Mouse (Mus musculus) myocyte (in vitro differentiated cells): ENCODE results near the gene Ttc7. TPM values are rescaled to one million over a fixed set of nuclear protein-coding genes. Genes with fewer than 3 reads are reported as not detected.

Experiments used
- H3K27me3 ChIP-seq: one replicate; pipeline ENCODE4 v1.6.1; 2011; ENCODE audit not compliant: control insufficient read depth, insufficient read depth, insufficient read length
- H3K36me3 ChIP-seq: one replicate; pipeline ENCODE4 v1.6.1; 2011; ENCODE audit not compliant: control insufficient read depth, insufficient read depth
- H3K4me2 ChIP-seq: one replicate; pipeline ENCODE4 v1.6.1; 2011; ENCODE audit warnings: low read depth, control low read depth
- H3K4me3 ChIP-seq: one replicate; pipeline ENCODE4 v1.5.1; 2011; ENCODE audit warnings: mild to moderate bottlenecking, control low read depth, moderate library complexity
- H3K79me2 ChIP-seq: one replicate; pipeline ENCODE4 v1.6.1; 2011; ENCODE audit not compliant: control insufficient read depth, insufficient read depth
- H3ac ChIP-seq: one replicate; pipeline ENCODE4 v1.6.1; 2011; ENCODE audit not compliant: control insufficient read depth, insufficient read length
- E2F4 ChIP-seq: IDR thresholded peaks from one replicate; pipeline ENCODE4 v1.6.1; 2011; ENCODE audit warnings: mild to moderate bottlenecking, control low read depth, moderate library complexity; ENCODE audit not compliant: insufficient read depth
- MAX ChIP-seq: IDR thresholded peaks from one replicate; pipeline ENCODE4 v1.6.1; 2011; ENCODE audit warnings: low read depth, mild to moderate bottlenecking, control low read depth
- MYOD1 ChIP-seq, 3 experiments: IDR thresholded peaks; one replicate each; pipeline ENCODE4 v1.6.1; 2011; ENCODE audit warnings: control low read depth in 2 of 3, low read depth in 2 of 3, mild to moderate bottlenecking in 2 of 3, moderate library complexity in 1 of 3; ENCODE audit not compliant: insufficient read length in 2 of 3, control insufficient read depth in 1 of 3
- MYOG ChIP-seq, 3 experiments: IDR thresholded peaks; one replicate each; pipeline ENCODE4 v1.6.1; 2011; ENCODE audit warnings: control low read depth in 2 of 3, low read depth in 2 of 3, mild to moderate bottlenecking in 2 of 3; ENCODE audit not compliant: insufficient read length in 2 of 3, control insufficient read depth in 1 of 3, insufficient read depth in 1 of 3
- POLR2AphosphoS2 ChIP-seq: IDR thresholded peaks from one replicate; pipeline ENCODE4 v1.6.1; 2011; ENCODE audit warnings: low read depth, control low read depth; ENCODE audit not compliant: insufficient read length
- REST ChIP-seq: IDR thresholded peaks from one replicate; pipeline ENCODE4 v1.6.1; 2011; ENCODE audit warnings: mild to moderate bottlenecking, control low read depth, moderate library complexity; ENCODE audit not compliant: insufficient read depth, insufficient read length
- SRF ChIP-seq: IDR thresholded peaks from one replicate; pipeline ENCODE4 v1.6.1; 2011; ENCODE audit warnings: low read depth; ENCODE audit not compliant: control insufficient read depth, insufficient read length
- TCF12 ChIP-seq: IDR thresholded peaks from one replicate; pipeline ENCODE4 v1.6.1; 2011; ENCODE audit warnings: mild to moderate bottlenecking, control low read depth; ENCODE audit not compliant: poor library complexity, insufficient read depth, severe bottlenecking
- TCF3 ChIP-seq: IDR thresholded peaks from one replicate; pipeline ENCODE4 v1.6.1; 2011; ENCODE audit warnings: low read depth, control low read depth; ENCODE audit not compliant: insufficient read length
- USF1 ChIP-seq: IDR thresholded peaks from one replicate; pipeline ENCODE4 v1.6.1; 2011; ENCODE audit warnings: low read depth, mild to moderate bottlenecking, control low read depth, moderate library complexity
- polyA plus RNA-seq: library from polyadenylated mRNA; unstranded; fragments of >200 nt; fragmentation: generic; extraction: Trizol; gene quantifications from one replicate; pipeline ENCODE4 v1.2.1, GENCODE M21; 2012; ENCODE audit warnings: missing spikeins

Ttc7 gene
- polyA plus RNA-seq, 1 experiment, result 15.2 TPM

- peak overlapping the region; percentile 44 for H3K4me2 ChIP-seq
These were observed 68.0 kb downstream of the Ttc7 start for GRCm38 (mm10) chr17:87350471-87351240.

DNA sequence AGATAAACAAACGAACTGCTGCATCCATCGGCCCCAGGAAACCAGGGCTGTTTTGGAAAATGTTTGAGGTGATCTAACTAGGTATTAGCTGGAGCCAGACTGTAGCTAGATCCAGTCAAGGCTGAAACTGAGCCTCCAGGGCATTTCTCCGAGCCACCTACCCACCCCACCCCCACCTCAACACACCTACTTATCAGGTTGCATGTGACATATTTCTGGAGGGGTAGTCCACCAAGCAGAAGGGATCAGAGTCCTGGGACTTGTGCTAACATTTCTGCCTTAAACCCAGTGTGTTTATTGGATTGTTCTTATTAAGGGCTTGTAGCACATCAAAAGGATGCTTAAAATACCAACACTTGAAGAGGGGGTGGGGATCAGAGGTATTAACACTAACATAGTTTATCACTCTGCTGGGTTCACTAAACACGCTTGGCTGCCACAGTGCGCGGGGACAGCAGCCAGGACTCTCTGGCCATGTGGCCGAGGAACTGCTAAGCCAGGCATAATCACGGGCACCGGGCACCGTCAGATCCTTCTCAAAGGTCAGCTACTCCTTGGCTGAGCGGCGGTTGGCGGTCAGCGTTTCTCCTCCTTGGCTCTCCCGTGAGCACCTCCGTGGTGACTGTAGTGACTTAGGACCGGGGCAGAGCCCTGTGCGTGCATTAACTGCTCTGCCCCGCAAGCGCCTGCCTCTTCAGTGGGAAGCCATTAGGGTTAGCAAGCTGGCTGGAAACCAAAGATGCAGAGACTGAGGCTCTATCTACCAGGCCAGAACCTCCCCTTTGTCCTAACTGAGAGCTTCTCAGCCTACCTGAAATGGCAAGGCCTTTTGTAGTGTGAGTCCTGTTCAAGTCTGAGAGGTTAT, 68.8 kb downstream of the Ttc7 start:
- no peaks in the 10 kb centered on the region for H3K27me3 ChIP-seq
- no peak overlapping the region for H3ac ChIP-seq
- peak overlapping the region; percentile 44 for H3K4me2 ChIP-seq
- H3K36me3 ChIP-seq, result no peaks in the 10 kb centered on the region
- H3K79me2 ChIP-seq, result no peaks in the 10 kb centered on the region
- TF ChIP-seq POLR2AphosphoS2 (no peak), MYOD1 (IDR thresholded peaks at IDR 0.05; ENCODE audit: control insufficient read depth in 1 of 3, insufficient read length in 2 of 3, low read depth in 2 of 3) (peak in 1 of 3 experiments; percentile 41)
- no peak overlapping the region for H3K4me3 ChIP-seq

More at GRCm38 (mm10) chr17:87350471-87351240, 68.0 kb downstream of the Ttc7 start:
- no peak overlapping the region for H3ac ChIP-seq
- TF ChIP-seq MYOG (IDR thresholded peaks at IDR 0.05; ENCODE audit: control insufficient read depth in 1 of 3, insufficient read depth in 1 of 3, insufficient read length in 2 of 3, low read depth in 2 of 3) (peak in 1 of 3 experiments; percentile 51), MYOD1 (IDR thresholded peaks at IDR 0.05; ENCODE audit: control insufficient read depth in 1 of 3, insufficient read length in 2 of 3, low read depth in 2 of 3) (peak in 1 of 3 experiments; percentile 30), TCF12 (no peak), MAX (no peak)
- H3K36me3 ChIP-seq, result no peaks in the 10 kb centered on the region
- no peak overlapping the region for H3K4me3 ChIP-seq
- no peaks in the 10 kb centered on the region for H3K27me3 ChIP-seq
- no peaks in the 10 kb centered on the region for H3K79me2 ChIP-seq

GRCm38 (mm10) chr17:87352106-87352897, 69.6 kb downstream of the Ttc7 start:
- no peaks in the 10 kb centered on the region for H3K79me2 ChIP-seq
- peak overlapping the region; percentile 6 for H3K4me2 ChIP-seq
- H3K36me3 ChIP-seq, result no peaks in the 10 kb centered on the region
- no peak overlapping the region for H3K4me3 ChIP-seq
- TF ChIP-seq MYOD1 (IDR thresholded peaks at IDR 0.05; ENCODE audit: control insufficient read depth in 1 of 3, insufficient read length in 2 of 3, low read depth in 2 of 3) (peak in 2 of 3 experiments; percentile 17 to 60), MYOG (IDR thresholded peaks at IDR 0.05; ENCODE audit: control insufficient read depth in 1 of 3, insufficient read depth in 1 of 3, insufficient read length in 2 of 3, low read depth in 2 of 3) (peak in 2 of 3 experiments; percentile 27 to 51), TCF12 (peak; percentile 8), TCF3 (no peak)
- H3ac ChIP-seq, result no peak overlapping the region
- H3K27me3 ChIP-seq, result no peaks in the 10 kb centered on the region

DNA sequence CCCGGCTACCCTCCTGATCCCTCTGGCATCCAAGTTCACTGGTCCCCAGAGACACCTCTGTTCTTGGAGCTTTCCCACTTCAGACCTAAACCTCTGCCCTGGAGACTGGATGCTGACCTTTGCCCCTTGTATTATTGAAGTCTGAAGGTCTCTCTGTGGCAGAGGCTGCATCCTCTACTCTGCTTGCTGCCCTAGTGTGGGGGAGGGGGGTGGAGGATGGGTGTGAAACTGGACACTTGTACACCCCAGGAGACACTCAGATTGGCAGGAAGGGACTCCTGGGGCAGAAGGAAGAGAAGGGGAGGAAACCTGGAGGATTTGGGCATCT, 70.2 kb downstream of the Ttc7 start:
- H3K4me2 ChIP-seq, result no peak overlapping the region
- H3K27me3 ChIP-seq, result no peaks in the 10 kb centered on the region
- no peak overlapping the region for H3ac ChIP-seq
- TF ChIP-seq POLR2AphosphoS2 (no peak), TCF3 (no peak), USF1 (no peak), E2F4 (no peak), REST (no peak)
- no peaks in the 10 kb centered on the region for H3K36me3 ChIP-seq
- no peaks in the 10 kb centered on the region for H3K79me2 ChIP-seq
- H3K4me3 ChIP-seq, result no peak overlapping the region

- no peak overlapping the region for H3ac ChIP-seq
- no peaks in the 10 kb centered on the region for H3K79me2 ChIP-seq
- no peaks in the 10 kb centered on the region for H3K36me3 ChIP-seq
- no peak overlapping the region for H3K4me2 ChIP-seq
- TF ChIP-seq MYOD1 (IDR thresholded peaks at IDR 0.05; ENCODE audit: control insufficient read depth in 1 of 3, insufficient read length in 2 of 3, low read depth in 2 of 3) (peak in 2 of 3 experiments; percentile 53 to 54), SRF (no peak)
- no peaks in the 10 kb centered on the region for H3K27me3 ChIP-seq
- H3K4me3 ChIP-seq, result no peak overlapping the region
These were observed 71.1 kb downstream of the Ttc7 start for GRCm38 (mm10) chr17:87353745-87354320.
